Mouse (Mus musculus) megakaryocyte, embryonic 14.5 days (primary cell): ENCODE results near the gene St6gal1.

Experiments
- FLI1 ChIP-seq: IDR thresholded peaks from 2 replicates; pipeline ENCODE4 v1.6.1; 2012; ENCODE audit warnings: low read length, inconsistent platforms, mixed read lengths
- GATA1 ChIP-seq: IDR thresholded peaks from 3 replicates; pipeline ENCODE4 v1.6.1; 2012; ENCODE audit warnings: mixed read lengths, low read length, inconsistent platforms, borderline replicate concordance

- no peak for TF ChIP-seq GATA1
- no peak for TF ChIP-seq FLI1
Measured at GRCm38 (mm10) chr16:23256638-23257037, 32.1 kb downstream of the St6gal1 start.
